Mouse (Mus musculus) embryonic facial prominence, embryonic 11.5 days (tissue): ENCODE measurements around the gene Ncl. TPM values are rescaled to one million over a fixed set of nuclear protein-coding genes. Genes with fewer than 3 reads are reported as not detected.

Source experiments
- ATAC-seq: fragments of 200-750 bp; cut with Nextera tagmentation; replicated peaks from 2 replicates; pipeline ENCODE4 v1.8.0; 2017; ENCODE audit warnings: low read depth; ENCODE audit not compliant: insufficient number of reproducible peaks, low FRiP score, low TSS enrichment
- DNase-seq: peaks from one replicate; pipeline ENCODE4 v3.0.0-alpha.2; 2015; ENCODE audit warnings: low spot score
- H3K27ac ChIP-seq: fragments of 300-500 bp; sonication (generic); replicated peaks from 2 replicates; pipeline ENCODE4 v1.5.1; 2014; ENCODE audit warnings: mild to moderate bottlenecking, low read depth, low read length, control low read depth
- H3K27me3 ChIP-seq: fragments of 300-500 bp; sonication (generic); 2 replicates; pipeline ENCODE4 v1.6.1; 2014; ENCODE audit warnings: mild to moderate bottlenecking, low read length, moderate library complexity, mixed read lengths; ENCODE audit not compliant: control insufficient read depth, insufficient read depth
- H3K36me3 ChIP-seq: fragments of 300-500 bp; sonication (generic); replicated peaks from 2 replicates; pipeline ENCODE4 v1.6.1; 2014; ENCODE audit warnings: low read depth, mild to moderate bottlenecking, low read length, moderate library complexity, mixed read lengths; ENCODE audit not compliant: control insufficient read depth, insufficient read depth
- H3K4me1 ChIP-seq: fragments of 300-500 bp; sonication (generic); 2 replicates; pipeline ENCODE4 v1.6.1; 2014; ENCODE audit warnings: low read length, mixed read lengths; ENCODE audit not compliant: control insufficient read depth, insufficient read depth
- H3K4me2 ChIP-seq: fragments of 300-500 bp; sonication (generic); 2 replicates; pipeline ENCODE4 v1.6.1; 2014; ENCODE audit warnings: low read depth, mild to moderate bottlenecking, control low read depth, low read length, moderate library complexity
- H3K4me3 ChIP-seq: fragments of 300-500 bp; sonication (generic); 2 replicates; pipeline ENCODE4 v1.5.1; 2014; ENCODE audit warnings: low read depth, low read length, control low read depth
- H3K9ac ChIP-seq: fragments of 300-500 bp; sonication (generic); replicated peaks from 2 replicates; pipeline ENCODE4 v1.6.1; 2014; ENCODE audit warnings: mild to moderate bottlenecking, control low read depth, low read length
- H3K9me3 ChIP-seq: fragments of 300-500 bp; sonication (generic); replicated peaks from 2 replicates; pipeline ENCODE4 v1.6.1; 2016; ENCODE audit warnings: mild to moderate bottlenecking, low read length, inconsistent platforms, mixed read lengths; ENCODE audit not compliant: control insufficient read depth
- WGBS: fragments of 180-500 bp; shearing (Covaris S2); extraction: QIAGEN DNeasy Blood & Tissue Kit; methylation state at CpG from one replicate; pipeline ENCODE4 v1.1.7; 2014; 5-methylcytosine and 5-hydroxymethylcytosine counted together
- polyA plus RNA-seq: library from polyadenylated mRNA; unstranded; fragments of >200 nt; fragmentation: Nextera tagmentation; extraction: Ambion mirVana; gene quantifications from 2 replicates; pipeline ENCODE4 v1.2.1, GENCODE M21; 2014

Ncl gene
- polyA plus RNA-seq, 1 experiment from 2014 or later = 429 TPM

DNA sequence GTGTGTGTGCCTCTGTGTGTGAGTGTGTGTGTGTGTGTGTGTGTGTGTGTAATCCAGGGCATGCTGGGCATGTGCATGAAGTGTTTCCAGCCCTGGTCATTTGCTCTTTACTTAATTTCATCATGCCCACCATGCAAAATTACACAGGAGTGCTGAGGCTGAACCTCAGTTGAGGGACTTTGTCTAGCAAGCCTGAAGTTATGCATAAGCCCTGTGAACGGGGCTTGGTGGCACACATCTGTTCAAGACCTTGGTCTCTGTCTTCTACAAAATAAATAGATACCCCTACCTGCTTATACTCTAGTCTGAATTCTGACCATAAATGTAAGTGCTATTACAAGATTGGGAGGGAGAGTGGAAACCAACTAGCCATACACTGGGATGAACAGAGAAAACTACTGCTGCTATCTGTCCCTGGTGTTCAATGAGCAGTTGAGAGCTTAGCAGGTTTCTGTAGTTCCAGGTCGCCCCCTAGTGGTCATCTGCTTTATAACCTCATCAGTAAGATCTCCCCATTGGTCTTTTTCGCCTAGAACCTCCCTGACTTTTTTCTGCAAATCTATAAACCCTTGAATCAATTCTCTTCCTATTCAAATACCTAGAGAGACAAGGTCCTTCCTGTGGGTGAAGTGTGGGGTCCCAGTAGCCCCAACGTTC lies 19.9 kb downstream of the Ncl start:
- ATAC-seq = peak; percentile 63; the same call in 1 of the 2 replicates
- H3K27ac ChIP-seq = no peak overlapping the region
- WGBS = 32% methylated on average over 4 of the region's 4 CpGs
- no peaks in the 10 kb centered on the region for H3K36me3 ChIP-seq
- H3K4me2 ChIP-seq = no peak overlapping the region
- H3K4me1 ChIP-seq = no peaks in the 10 kb centered on the region
- H3K9ac ChIP-seq = no peak overlapping the region
- H3K27me3 ChIP-seq = no peaks in the 10 kb centered on the region
- H3K9me3 ChIP-seq = no peaks in the 10 kb centered on the region
- DNase-seq = peak; percentile 89
- no peak overlapping the region for H3K4me3 ChIP-seq

DNA sequence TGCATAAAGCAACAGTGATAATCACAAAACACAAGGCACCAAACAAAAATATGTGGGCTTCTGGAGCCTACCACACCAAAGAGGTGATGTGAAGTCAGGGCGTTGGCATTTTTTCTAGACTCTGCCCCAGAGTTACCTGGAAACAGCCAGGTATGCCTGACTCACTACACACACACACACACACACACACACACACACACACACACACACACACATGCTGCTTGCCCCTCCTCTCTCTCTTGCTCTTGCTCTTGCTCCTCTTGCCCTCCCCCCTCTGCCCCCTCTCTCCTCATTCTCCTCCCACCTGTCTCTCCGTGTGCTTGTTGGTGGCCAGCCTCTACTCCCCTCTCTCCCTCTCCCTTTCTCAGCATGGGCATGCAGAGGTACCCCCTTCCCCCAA lies 22.9 kb downstream of the Ncl start:
- DNase-seq = no peak
- 45% methylated on average over 2 of the region's 2 CpGs for WGBS
- H3K27ac ChIP-seq = no peak overlapping the region
- no peak for ATAC-seq
- no peak overlapping the region for H3K4me3 ChIP-seq
- no peaks in the 10 kb centered on the region for H3K4me1 ChIP-seq
- H3K36me3 ChIP-seq = no peaks in the 10 kb centered on the region
- H3K4me2 ChIP-seq = no peak overlapping the region
- H3K9ac ChIP-seq = no peak overlapping the region
- H3K27me3 ChIP-seq = no peaks in the 10 kb centered on the region
- no peaks in the 10 kb centered on the region for H3K9me3 ChIP-seq

DNA sequence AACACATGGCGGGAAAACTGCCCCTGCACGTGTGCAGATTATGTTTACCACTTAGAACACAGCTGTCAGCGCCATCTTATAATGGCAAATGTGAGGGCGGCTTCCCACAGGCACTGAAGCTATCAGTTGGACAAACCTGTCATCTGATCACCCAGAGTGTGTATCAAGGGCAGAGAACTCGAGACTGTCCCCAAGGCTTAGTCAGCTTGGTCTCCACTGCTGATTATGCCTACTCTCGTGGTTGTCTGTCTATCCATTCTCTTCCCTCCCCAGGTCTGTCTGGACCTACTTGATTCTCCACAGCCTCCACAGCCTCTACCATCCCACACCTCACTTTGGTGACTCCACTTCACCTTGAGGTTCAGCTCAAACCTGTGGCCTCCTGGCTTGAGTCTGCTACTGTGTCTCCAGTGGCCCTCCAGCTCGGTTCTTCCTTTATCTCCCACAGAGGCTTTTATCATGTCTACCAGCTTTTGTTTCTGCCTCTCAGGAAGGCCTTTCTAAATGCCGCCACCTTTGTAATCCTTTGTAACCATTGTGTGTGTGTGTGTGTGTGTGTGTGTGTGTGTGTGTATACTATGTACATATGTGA lies 38.3 kb downstream of the Ncl start:
- no peak overlapping the region for H3K9ac ChIP-seq
- WGBS = 86% methylated on average over 7 of the region's 8 CpGs
- no peak overlapping the region for H3K4me3 ChIP-seq
- ATAC-seq = no peak
- H3K4me1 ChIP-seq = no peaks in the 10 kb centered on the region
- no peaks in the 10 kb centered on the region for H3K36me3 ChIP-seq
- H3K27me3 ChIP-seq = no peaks in the 10 kb centered on the region
- H3K4me2 ChIP-seq = no peak overlapping the region
- H3K27ac ChIP-seq = no peak overlapping the region
- no peak for DNase-seq
- no peaks in the 10 kb centered on the region for H3K9me3 ChIP-seq

DNA sequence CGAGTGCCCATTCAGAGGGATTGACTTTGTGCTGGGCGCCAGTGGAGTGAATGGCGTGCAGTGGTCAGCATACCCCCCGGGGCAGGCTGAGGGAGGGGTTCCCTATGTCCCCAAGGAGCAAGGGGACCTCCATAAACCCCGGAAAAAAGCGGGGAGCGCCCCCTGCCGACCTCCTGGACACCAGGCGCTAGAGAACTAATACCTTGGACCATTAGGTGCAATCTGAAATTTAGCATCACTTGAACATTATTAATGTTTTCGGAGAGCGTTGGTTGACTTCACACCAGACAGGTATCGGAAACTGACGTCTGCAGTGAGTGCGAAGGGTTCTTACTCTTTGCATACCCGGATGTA lies 45.5 kb downstream of the Ncl start:
- ATAC-seq (no peak), DNase-seq (peak; percentile 31)
- H3K9ac ChIP-seq = no peak overlapping the region
- no peaks in the 10 kb centered on the region for H3K36me3 ChIP-seq
- no peaks in the 10 kb centered on the region for H3K4me1 ChIP-seq
- H3K27ac ChIP-seq = no peak overlapping the region
- H3K9me3 ChIP-seq = no peaks in the 10 kb centered on the region
- no peak overlapping the region for H3K4me2 ChIP-seq
- H3K27me3 ChIP-seq = no peaks in the 10 kb centered on the region
- WGBS = 21% methylated on average over 15 of the region's 15 CpGs
- no peak overlapping the region for H3K4me3 ChIP-seq

DNA sequence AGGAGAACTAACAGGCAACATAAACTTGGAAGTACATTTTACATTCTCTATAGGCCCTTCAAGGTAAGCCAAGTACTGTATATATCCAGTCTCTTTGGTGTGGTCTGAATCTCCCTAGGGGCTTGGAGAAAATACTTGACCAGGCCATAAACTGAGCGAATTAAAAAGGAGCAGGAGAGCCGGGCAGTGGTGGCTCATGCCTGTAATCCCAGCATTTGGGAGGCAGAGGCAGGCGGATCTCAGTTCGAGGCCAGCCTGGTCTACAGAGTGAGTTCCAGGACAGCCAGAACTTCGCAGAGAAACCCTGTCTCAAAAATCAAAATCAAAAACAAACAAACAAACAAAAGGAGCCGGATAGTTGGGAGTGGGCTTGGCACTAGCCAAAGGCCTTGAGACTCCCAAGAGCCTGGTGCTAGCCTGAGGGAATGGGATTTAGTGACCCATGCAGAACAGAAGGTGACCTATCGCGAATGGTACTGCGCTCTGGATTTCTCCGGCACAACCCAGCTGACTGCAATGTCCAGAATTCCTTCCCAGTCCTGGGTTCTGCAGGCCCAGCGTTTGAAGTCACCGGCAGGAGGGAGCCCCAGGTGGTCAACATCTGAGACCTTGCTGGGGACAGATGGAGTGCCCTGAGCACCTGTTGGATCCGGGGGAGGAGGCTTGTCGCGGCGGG lies 46.0 kb downstream of the Ncl start:
- DNase-seq (no peak), ATAC-seq (no peak)
- H3K9me3 ChIP-seq = no peaks in the 10 kb centered on the region
- no peaks in the 10 kb centered on the region for H3K4me1 ChIP-seq
- no peaks in the 10 kb centered on the region for H3K27me3 ChIP-seq
- no peak overlapping the region for H3K4me2 ChIP-seq
- no peak overlapping the region for H3K27ac ChIP-seq
- WGBS = 41% methylated on average over 16 of the region's 16 CpGs
- H3K9ac ChIP-seq = no peak overlapping the region
- no peaks in the 10 kb centered on the region for H3K36me3 ChIP-seq
- H3K4me3 ChIP-seq = no peak overlapping the region

DNA sequence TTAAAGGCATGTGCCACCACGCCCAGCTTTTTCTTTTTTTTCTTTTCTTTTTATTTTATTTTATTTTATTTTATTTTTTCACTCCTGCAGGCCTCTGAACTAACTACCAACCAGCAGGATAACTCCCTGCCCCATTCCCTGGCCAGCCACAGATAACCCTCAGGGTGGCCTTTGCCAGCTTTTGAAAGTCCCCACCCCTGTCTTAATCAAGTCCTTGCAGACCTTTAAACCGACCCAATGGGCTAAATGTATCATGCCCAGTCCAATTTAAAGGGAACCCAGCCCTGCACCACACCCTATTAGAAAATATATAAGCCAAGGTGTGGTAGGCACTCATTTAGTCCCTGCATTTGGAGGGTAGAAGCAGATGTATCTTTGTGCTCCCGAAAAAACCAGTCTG lies 46.9 kb downstream of the Ncl start:
- Histone ChIP-seq H3K4me3 (no peak overlapping the region), H3K27ac (no peak overlapping the region), H3K4me1 (no peaks in the 10 kb centered on the region), H3K27me3 (no peaks in the 10 kb centered on the region), H3K9me3 (no peaks in the 10 kb centered on the region), H3K4me2 (no peak overlapping the region), H3K9ac (no peak overlapping the region), H3K36me3 (no peaks in the 10 kb centered on the region)
- no peak for DNase-seq
- WGBS = 75% methylated on average over 3 of the region's 3 CpGs
- no peak for ATAC-seq

DNA sequence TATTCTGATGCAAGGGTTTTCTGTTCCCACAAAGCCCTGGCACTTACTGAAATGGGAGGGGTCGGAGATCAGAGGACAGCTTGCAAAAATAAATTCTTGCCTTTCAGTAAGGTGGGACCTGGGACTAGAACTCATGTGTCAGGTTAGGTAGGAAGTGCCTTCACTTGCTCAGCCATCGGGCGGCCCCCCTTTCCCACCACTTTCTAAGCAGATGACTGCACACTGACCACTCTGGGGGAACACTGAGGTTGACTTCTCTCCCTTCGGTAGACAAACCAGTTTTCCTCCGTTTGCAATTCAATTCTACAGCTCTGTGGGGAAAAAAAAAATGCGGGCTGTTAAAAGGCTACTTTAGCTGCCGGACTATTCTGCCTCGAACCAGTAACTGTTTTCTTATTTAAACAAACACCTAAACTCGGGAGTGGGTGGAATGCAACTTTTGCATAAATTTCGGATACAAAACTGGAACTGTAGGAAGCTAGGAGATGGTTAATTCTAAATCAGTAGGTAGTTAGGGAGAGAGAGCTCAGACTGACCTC lies 47.7 kb downstream of the Ncl start:
- H3K27ac ChIP-seq = no peak overlapping the region
- no peaks in the 10 kb centered on the region for H3K4me1 ChIP-seq
- 23% methylated on average over 10 of the region's 10 CpGs for WGBS
- H3K9ac ChIP-seq = no peak overlapping the region
- no peaks in the 10 kb centered on the region for H3K27me3 ChIP-seq
- H3K9me3 ChIP-seq = no peaks in the 10 kb centered on the region
- no peaks in the 10 kb centered on the region for H3K36me3 ChIP-seq
- no peak overlapping the region for H3K4me2 ChIP-seq
- ATAC-seq = no peak
- peak; percentile 32 for DNase-seq
- no peak overlapping the region for H3K4me3 ChIP-seq
